Mouse (Mus musculus) lung, postnatal 0 days (tissue): Measurements from ENCODE around the gene Acvr2a. TPM values are rescaled to one million over a fixed set of nuclear protein-coding genes. Genes with fewer than 3 reads are reported as not detected.

Source experiments
- ATAC-seq: fragments of 200-750 bp; cut with Nextera tagmentation; 2 replicates; pipeline ENCODE4 v1.8.0; 2017; ENCODE audit warnings: moderate library complexity
- DNase-seq: peaks from one replicate; pipeline ENCODE4 v3.0.0-alpha.2; 2016; ENCODE audit warnings: low spot score
- H3K27ac ChIP-seq: fragments of 300-500 bp; sonication (generic); 2 replicates; pipeline ENCODE4 v1.5.1; 2014; ENCODE audit warnings: antibody characterized with exemption, mild to moderate bottlenecking, low read length, mixed read lengths
- H3K27me3 ChIP-seq: fragments of 300-500 bp; sonication (generic); replicated peaks from 2 replicates; pipeline ENCODE4 v1.6.1; 2014; ENCODE audit warnings: low read length, mixed read lengths; ENCODE audit not compliant: insufficient read depth
- H3K36me3 ChIP-seq: fragments of 300-500 bp; sonication (generic); 2 replicates; pipeline ENCODE4 v1.6.1; 2014; ENCODE audit warnings: low read length, mixed read lengths; ENCODE audit not compliant: insufficient read depth
- H3K4me1 ChIP-seq: fragments of 300-500 bp; sonication (generic); 2 replicates; pipeline ENCODE4 v1.6.1; 2014; ENCODE audit warnings: antibody characterized with exemption, low read depth, low read length, mixed read lengths; ENCODE audit not compliant: insufficient read depth
- H3K4me2 ChIP-seq: fragments of 300-500 bp; sonication (generic); replicated peaks from 2 replicates; pipeline ENCODE4 v1.6.1; 2014; ENCODE audit warnings: low read depth, mild to moderate bottlenecking, low read length, moderate library complexity, mixed read lengths
- H3K4me3 ChIP-seq: fragments of 300-500 bp; sonication (generic); 2 replicates; pipeline ENCODE4 v1.5.1; 2014; ENCODE audit warnings: low read depth, low read length
- H3K9ac ChIP-seq: fragments of 300-500 bp; sonication (generic); replicated peaks from 2 replicates; pipeline ENCODE4 v1.6.1; 2014; ENCODE audit warnings: low read depth, mild to moderate bottlenecking
- H3K9me3 ChIP-seq: fragments of 300-500 bp; sonication (generic); 2 replicates; pipeline ENCODE4 v1.6.1; 2016; ENCODE audit warnings: low read length, mixed read lengths
- CTCF ChIP-seq: IDR thresholded peaks from 2 replicates; pipeline ENCODE4 v1.5.1; 2016; ENCODE audit warnings: antibody characterized with exemption, mild to moderate bottlenecking
- EP300 ChIP-seq: IDR thresholded peaks from 2 replicates; pipeline ENCODE4 v1.6.1; 2016; ENCODE audit warnings: antibody characterized with exemption, mild to moderate bottlenecking, control low read depth
- WGBS: fragments of 180-500 bp; shearing (Covaris S2); extraction: QIAGEN DNeasy Blood & Tissue Kit; methylation state at CpG from one replicate; pipeline ENCODE4 v1.1.7; 2014; 5-methylcytosine and 5-hydroxymethylcytosine counted together
- polyA plus RNA-seq: library from polyadenylated mRNA; unstranded; fragments of >200 nt; fragmentation: Nextera tagmentation; extraction: Ambion mirVana; gene quantifications from 2 replicates; pipeline ENCODE4 v1.2.1, GENCODE M21; 2015

The Acvr2a gene
- polyA plus RNA-seq, 1 experiment from 2014 or later: 14.2 TPM

DNA sequence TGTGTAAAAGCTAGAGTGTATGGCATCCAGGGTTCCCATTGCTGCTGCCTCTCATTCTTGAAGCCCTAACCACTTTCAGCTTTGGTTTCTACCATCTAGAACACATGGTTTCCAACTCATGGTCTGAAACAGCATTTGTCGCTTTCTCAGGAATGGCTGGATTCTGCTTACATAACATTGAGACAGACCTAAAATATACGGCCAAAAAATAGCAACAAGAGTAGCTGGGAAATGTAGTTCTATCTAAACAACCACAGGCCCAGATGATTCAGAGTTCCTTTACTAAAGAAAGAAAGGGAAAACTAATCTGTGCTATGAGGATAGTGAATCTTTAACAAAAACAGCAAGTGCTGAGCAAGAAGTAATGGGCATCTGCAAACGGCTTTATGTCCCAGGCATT, 38.6 kb upstream of the Acvr2a start:
- H3K27me3 ChIP-seq: no peaks in the 10 kb centered on the region
- H3K9me3 ChIP-seq: no peaks in the 10 kb centered on the region
- H3K9ac ChIP-seq: no peak overlapping the region
- no peak overlapping the region for H3K4me2 ChIP-seq
- TF ChIP-seq EP300 (no peak), CTCF (no peak)
- WGBS: 82% methylated on average over 3 of the region's 3 CpGs
- no peaks in the 10 kb centered on the region for H3K36me3 ChIP-seq
- no peak overlapping the region for H3K27ac ChIP-seq
- no peak for DNase-seq
- no peak overlapping the region for H3K4me3 ChIP-seq
- no peak for ATAC-seq
- no peaks in the 10 kb centered on the region for H3K4me1 ChIP-seq

DNA sequence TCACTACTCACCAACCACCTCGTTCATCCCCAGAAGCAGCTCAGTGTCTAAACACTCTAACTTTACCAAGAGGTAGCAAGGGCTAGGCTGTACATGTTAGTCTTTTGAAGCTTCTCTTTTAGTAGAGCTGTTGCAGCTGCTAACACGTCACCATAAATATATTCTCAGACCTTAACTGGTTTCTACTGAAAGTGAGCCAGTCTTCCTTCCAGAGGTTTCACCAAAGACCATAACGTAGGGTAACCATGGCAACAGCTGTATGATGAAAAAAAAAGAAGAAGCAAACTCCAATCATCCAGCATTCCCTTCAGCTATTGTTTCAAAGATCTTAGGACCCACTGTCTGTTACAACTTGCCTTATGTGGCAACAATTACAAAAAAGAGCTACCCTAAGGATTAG, 25.0 kb upstream of the Acvr2a start:
- Histone ChIP-seq H3K9ac (no peak overlapping the region), H3K4me2 (no peak overlapping the region), H3K27me3 (no peaks in the 10 kb centered on the region), H3K27ac (no peak overlapping the region), H3K9me3 (no peaks in the 10 kb centered on the region), H3K36me3 (no peaks in the 10 kb centered on the region), H3K4me1 (no peaks in the 10 kb centered on the region), H3K4me3 (no peak overlapping the region)
- ATAC-seq (no peak), DNase-seq (no peak)
- TF ChIP-seq CTCF (no peak), EP300 (no peak)
- 53% methylated on average over 3 of the region's 3 CpGs for WGBS

DNA sequence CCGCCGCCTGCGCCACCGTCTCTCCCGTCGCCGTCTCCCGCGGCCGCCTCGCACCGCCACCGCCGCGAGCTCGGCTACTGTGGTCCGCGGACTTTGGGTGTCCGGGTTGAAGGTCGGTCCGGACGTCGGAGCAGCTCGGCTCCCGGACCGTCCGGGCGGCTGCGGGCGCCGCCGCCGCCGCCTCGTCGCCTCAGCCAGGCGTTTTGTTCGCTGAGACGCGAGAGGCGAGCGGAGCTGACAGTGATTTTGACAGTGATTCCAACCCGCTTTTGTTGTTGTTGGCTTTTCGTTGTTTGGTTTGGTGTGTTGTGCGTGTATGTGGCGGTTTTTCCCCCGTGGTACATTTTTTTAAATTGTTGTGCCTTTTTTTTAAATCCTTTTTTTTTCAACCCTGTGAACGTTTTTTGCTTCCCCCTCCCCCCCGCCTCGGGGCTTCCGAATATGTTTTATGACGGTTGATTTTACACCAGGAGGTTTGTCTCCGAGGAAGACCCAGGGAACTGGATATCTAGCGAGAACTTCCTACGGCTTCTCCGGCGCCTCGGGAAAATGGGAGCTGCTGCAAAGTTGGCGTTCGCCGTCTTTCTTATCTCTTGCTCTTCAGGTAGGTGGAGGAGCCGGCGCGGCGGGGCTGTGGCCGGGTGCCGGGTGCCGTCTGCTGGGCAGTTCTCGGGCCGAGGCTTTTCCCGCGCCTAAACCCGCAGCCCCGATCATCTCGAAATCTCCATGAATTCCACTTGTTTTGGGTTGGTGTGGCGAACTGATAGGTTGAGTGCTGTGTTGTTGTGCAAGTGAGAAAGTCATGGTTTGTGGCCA, 522 bp downstream of the Acvr2a start:
- DNase-seq (peak; percentile 54), ATAC-seq (peak; percentile 66)
- Histone ChIP-seq H3K4me3 (peak overlapping the region; percentile 88), H3K27ac (peak overlapping the region; percentile 99), H3K36me3 (no peaks in the 10 kb centered on the region), H3K4me2 (peak overlapping the region; percentile 65), H3K9me3 (no peaks in the 10 kb centered on the region), H3K27me3 (no peaks in the 10 kb centered on the region), H3K4me1 (peaks cover 5% of the 10 kb centered on the region; the same call in 1 of the 2 replicates), H3K9ac (peak overlapping the region; percentile 91)
- peak; percentile 11; the same call in 1 of the 2 replicates for TF ChIP-seq CTCF
- no peak for TF ChIP-seq EP300
- under 1% methylated on average over 76 of the region's 76 CpGs for WGBS

- Histone ChIP-seq H3K27ac (peak overlapping the region; percentile 99), H3K4me1 (peaks cover 5% of the 10 kb centered on the region; the same call in 1 of the 2 replicates), H3K4me2 (peak overlapping the region; percentile 65), H3K36me3 (no peaks in the 10 kb centered on the region), H3K9ac (peak overlapping the region; percentile 91), H3K4me3 (peak overlapping the region; percentile 88), H3K27me3 (no peaks in the 10 kb centered on the region), H3K9me3 (no peaks in the 10 kb centered on the region)
- TF ChIP-seq EP300: 0 out of 2 replicates have a peak, but pooled peaks have one; percentile 15
- TF ChIP-seq CTCF: no peak
- WGBS: under 1% methylated on average over 15 of the region's 15 CpGs
- DNase-seq (peak; percentile 30), ATAC-seq (no peak)
Observed at GRCm38 (mm10) chr2:48815039-48815590, 1.2 kb downstream of the Acvr2a start.

GRCm38 (mm10) chr2:48816141-48817028, 2.5 kb downstream of the Acvr2a start:
- Histone ChIP-seq H3K4me2 (peak overlapping the region; percentile 65), H3K27ac (no peak overlapping the region), H3K9ac (peak overlapping the region; percentile 91), H3K9me3 (no peaks in the 10 kb centered on the region), H3K27me3 (no peaks in the 10 kb centered on the region), H3K4me3 (peak overlapping the region; percentile 88), H3K36me3 (no peaks in the 10 kb centered on the region), H3K4me1 (peaks cover 5% of the 10 kb centered on the region; the same call in 1 of the 2 replicates)
- DNase-seq (peak; percentile 34), ATAC-seq (no peak)
- TF ChIP-seq CTCF (no peak), EP300 (no peak)
- WGBS: 8% methylated on average over 9 of the region's 9 CpGs

GRCm38 (mm10) chr2:48825878-48826277, 12.0 kb downstream of the Acvr2a start:
- H3K9ac ChIP-seq: no peak overlapping the region
- TF ChIP-seq EP300 (no peak), CTCF (no peak)
- no peak overlapping the region for H3K27ac ChIP-seq
- H3K36me3 ChIP-seq: no peaks in the 10 kb centered on the region
- no peak for ATAC-seq
- H3K4me3 ChIP-seq: no peak overlapping the region
- no peak overlapping the region for H3K4me2 ChIP-seq
- no peaks in the 10 kb centered on the region for H3K9me3 ChIP-seq
- no peaks in the 10 kb centered on the region; the same call in 1 of the 2 replicates for H3K4me1 ChIP-seq
- H3K27me3 ChIP-seq: no peaks in the 10 kb centered on the region
- WGBS: 78% methylated on average over 2 of the region's 2 CpGs
- DNase-seq: no peak
